Mouse (Mus musculus) kidney, adult 2 months (tissue): ENCODE results near the gene Gm5105. TPM values are rescaled to one million over a fixed set of nuclear protein-coding genes. Genes with fewer than 3 reads are reported as not detected.

ENCODE experiments used
- DNase-seq: peaks from one replicate; pipeline ENCODE4 v3.0.0; 2021
- H3K27ac ChIP-seq: fragments of 200-500 bp; 2 replicates; pipeline ENCODE4 v1.5.1; 2012; ENCODE audit warnings: low read depth, low read length, control low read depth, inconsistent platforms; ENCODE audit not compliant: insufficient read depth
- H3K27me3 ChIP-seq: fragments of 200-500 bp; replicated peaks from 2 replicates; pipeline ENCODE4 v1.6.1; 2012; ENCODE audit warnings: mild to moderate bottlenecking, moderate library complexity, low read length, inconsistent platforms; ENCODE audit not compliant: control insufficient read depth, insufficient read depth
- H3K36me3 ChIP-seq: fragments of 200-500 bp; 2 replicates; pipeline ENCODE4 v1.6.1; 2012; ENCODE audit warnings: mild to moderate bottlenecking, moderate library complexity, low read length, inconsistent platforms; ENCODE audit not compliant: control insufficient read depth, insufficient read depth
- H3K4me1 ChIP-seq: fragments of 200-500 bp; 2 replicates; pipeline ENCODE4 v1.6.1; 2011; ENCODE audit warnings: low read length; ENCODE audit not compliant: control insufficient read depth, insufficient read depth
- H3K4me3 ChIP-seq: fragments of 200-500 bp; 2 replicates; pipeline ENCODE4 v1.5.1; 2011; ENCODE audit warnings: mild to moderate bottlenecking, low read depth, low read length, control low read depth; ENCODE audit not compliant: insufficient read depth
- CTCF ChIP-seq: fragments of 200-500 bp; conservative IDR thresholded peaks from 2 replicates; pipeline ENCODE4 v1.5.1; 2011; ENCODE audit warnings: low read depth, mild to moderate bottlenecking, control low read depth, low read length, moderate library complexity, mixed read lengths; ENCODE audit not compliant: insufficient read depth, insufficient read length
- POLR2A ChIP-seq: fragments of 200-500 bp; IDR thresholded peaks from one replicate; pipeline ENCODE4 v1.6.1; 2011; ENCODE audit warnings: low read depth, low read length, control low read depth
- WGBS: fragments of 180-500 bp; shearing (Covaris S2); methylation state at CpG from one replicate; pipeline ENCODE4 v1.1.7; 2018; 5-methylcytosine and 5-hydroxymethylcytosine counted together
- polyA plus RNA-seq: library from polyadenylated mRNA; depleted of rRNA; stranded (reverse); fragments of >200 nt; gene quantifications from 2 replicates; pipeline ENCODE4 v1.2.3, GENCODE M21; 2012

The Gm5105 gene
- polyA plus RNA-seq, 1 experiment, result not detected

DNA sequence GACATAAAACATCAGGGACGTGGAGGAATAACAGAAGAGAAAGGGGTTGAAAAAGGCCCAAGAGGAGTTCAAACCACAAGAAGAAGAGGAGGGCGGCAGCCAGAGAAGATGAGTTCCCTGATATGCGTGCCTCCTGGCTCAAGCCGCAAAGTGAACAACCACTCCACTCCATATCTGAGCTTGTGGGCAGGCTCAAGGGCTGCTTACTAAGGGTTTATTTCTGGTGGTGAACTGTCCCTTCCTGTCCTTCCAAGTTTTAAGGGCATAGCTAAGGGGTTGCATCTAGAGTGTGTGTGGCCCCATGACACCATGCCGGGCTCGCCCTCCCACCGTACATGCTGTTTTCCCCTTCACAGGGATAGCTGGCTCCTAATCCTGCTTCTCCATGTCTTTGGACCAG is 6.8 kb downstream of the Gm5105 start:
- TF ChIP-seq CTCF (no peak), POLR2A (no peak)
- H3K36me3 ChIP-seq, result no peaks in the 10 kb centered on the region
- no peaks in the 10 kb centered on the region for H3K27me3 ChIP-seq
- H3K4me1 ChIP-seq, result no peaks in the 10 kb centered on the region
- H3K27ac ChIP-seq, result no peak overlapping the region
- no peak overlapping the region for H3K4me3 ChIP-seq
- WGBS, result 94% methylated on average over 7 of the region's 7 CpGs
- no peak for DNase-seq

DNA sequence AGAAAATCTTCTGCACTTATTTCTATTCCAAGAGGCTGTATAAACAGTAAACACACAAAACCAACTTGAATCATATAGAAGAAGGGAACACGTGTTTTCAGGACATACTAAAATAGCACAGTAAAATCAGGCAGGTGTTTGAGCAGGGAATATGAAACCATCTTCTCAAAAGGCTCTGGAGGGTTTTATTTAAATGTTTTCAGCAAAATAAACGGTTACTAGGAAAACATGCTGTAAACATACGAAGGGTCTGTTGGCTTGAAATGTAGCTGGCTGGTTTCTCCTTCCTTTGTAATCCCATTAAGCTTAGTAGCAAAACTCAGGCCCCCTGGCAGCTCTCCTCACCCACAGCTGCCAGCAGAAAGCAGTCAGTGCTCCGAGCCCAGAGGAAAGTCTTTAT is 9.0 kb downstream of the Gm5105 start:
- TF ChIP-seq CTCF (no peak), POLR2A (no peak)
- H3K27ac ChIP-seq, result no peak overlapping the region
- H3K36me3 ChIP-seq, result no peaks in the 10 kb centered on the region
- DNase-seq, result no peak
- H3K27me3 ChIP-seq, result no peaks in the 10 kb centered on the region
- H3K4me3 ChIP-seq, result no peak overlapping the region
- 68% methylated on average over 4 of the region's 4 CpGs for WGBS
- no peaks in the 10 kb centered on the region for H3K4me1 ChIP-seq

DNA sequence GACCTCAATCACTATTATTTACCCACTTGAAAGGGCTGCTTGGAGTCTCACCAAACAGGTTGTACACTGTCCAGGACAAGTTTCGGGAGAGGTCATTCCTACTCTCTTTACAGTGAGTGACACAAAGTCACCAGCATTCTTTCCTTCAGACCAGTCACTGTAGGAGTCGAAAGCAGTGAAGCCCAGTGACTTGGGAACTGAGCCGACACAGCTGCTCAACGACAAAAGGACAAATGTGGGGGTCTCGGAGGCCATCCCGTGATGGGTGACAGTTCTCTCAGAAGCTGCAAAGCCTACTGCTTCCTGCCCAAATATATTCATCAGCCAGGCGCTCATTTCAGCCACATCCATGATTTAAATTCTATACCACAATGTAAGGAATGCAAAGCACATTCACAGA is 10.2 kb downstream of the Gm5105 start:
- TF ChIP-seq POLR2A, result no peak
- no peak for TF ChIP-seq CTCF
- H3K27ac ChIP-seq, result no peak overlapping the region
- H3K36me3 ChIP-seq, result no peaks in the 10 kb centered on the region
- no peaks in the 10 kb centered on the region for H3K27me3 ChIP-seq
- H3K4me3 ChIP-seq, result no peak overlapping the region
- no peaks in the 10 kb centered on the region for H3K4me1 ChIP-seq
- no peak for DNase-seq
- whole genome bisulfite sequencing, result 60% methylated on average over 7 of the region's 7 CpGs

DNA sequence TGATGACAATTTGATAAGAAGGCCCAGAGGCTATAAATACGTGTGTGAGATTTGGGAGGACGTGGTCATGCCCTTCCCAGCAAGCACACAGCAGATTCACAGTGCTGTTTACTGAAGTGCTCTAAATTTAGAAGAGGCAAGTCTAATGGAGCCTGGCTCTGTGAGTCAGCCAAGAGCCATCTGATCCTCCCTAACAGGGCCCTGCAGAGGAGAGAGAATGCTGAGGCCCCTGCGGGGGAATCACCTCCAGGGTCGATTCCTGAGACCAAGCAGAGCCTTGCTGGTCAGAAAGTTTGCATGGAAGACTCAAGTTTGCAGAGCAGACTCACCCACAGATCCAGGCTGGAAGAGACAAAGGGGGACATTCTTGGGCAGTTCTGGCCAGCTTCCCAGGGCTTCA is 13.2 kb downstream of the Gm5105 start:
- DNase-seq, result no peak
- no peaks in the 10 kb centered on the region for H3K4me1 ChIP-seq
- TF ChIP-seq POLR2A, result no peak
- TF ChIP-seq CTCF, result no peak
- H3K27ac ChIP-seq, result no peak overlapping the region
- H3K36me3 ChIP-seq, result no peaks in the 10 kb centered on the region
- no peak overlapping the region for H3K4me3 ChIP-seq
- 25% methylated on average over 4 of the region's 4 CpGs for WGBS
- H3K27me3 ChIP-seq, result no peaks in the 10 kb centered on the region

DNA sequence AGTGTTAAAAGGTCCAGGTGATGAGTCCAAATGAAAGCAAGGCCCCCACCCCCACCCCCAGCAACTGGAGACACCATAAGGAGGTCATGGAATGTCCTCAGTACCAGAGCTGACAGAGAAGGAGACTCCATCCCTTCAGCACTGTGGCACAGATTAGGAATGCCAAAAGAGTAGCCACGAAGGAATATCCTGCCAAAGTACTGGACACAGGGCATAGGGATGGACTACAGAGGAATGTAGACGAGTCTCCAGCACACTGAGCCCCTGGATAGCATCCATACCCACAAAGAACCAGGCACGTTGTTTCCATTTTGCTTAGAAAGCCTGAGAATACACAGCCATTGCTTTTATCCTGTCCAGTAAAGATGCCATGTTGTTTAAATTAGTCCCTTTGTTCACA is 15.8 kb downstream of the Gm5105 start:
- Histone ChIP-seq H3K4me1 (no peaks in the 10 kb centered on the region), H3K27me3 (no peaks in the 10 kb centered on the region), H3K4me3 (no peak overlapping the region), H3K36me3 (no peaks in the 10 kb centered on the region), H3K27ac (no peak overlapping the region)
- no peak for TF ChIP-seq CTCF
- 84% methylated on average over 3 of the region's 3 CpGs for WGBS
- no peak for DNase-seq

DNA sequence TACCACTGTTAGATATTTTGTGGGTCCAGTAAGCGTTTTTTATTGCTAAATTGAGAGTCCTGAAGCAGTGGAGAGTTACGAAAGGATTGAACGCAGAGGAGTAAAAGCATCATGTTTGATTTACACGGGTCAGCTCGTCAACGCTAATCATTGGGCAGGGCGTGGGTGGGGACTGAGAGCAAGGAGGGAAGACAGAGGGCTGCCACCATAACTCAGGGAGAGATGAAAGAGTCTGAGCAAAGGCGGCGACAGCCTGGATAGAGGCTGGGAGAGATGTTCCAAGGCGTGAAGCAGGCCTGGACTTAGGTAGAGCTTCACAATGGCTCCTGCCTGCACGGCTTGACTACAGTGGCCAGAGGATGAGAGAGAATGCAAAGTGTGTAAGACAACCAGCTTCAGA is 16.4 kb downstream of the Gm5105 start:
- DNase-seq, result no peak
- TF ChIP-seq POLR2A (no peak), CTCF (no peak)
- no peak overlapping the region for H3K4me3 ChIP-seq
- no peaks in the 10 kb centered on the region for H3K4me1 ChIP-seq
- 31% methylated on average over 11 of the region's 11 CpGs for WGBS
- H3K27ac ChIP-seq, result no peak overlapping the region
- H3K36me3 ChIP-seq, result no peaks in the 10 kb centered on the region
- no peaks in the 10 kb centered on the region for H3K27me3 ChIP-seq

DNA sequence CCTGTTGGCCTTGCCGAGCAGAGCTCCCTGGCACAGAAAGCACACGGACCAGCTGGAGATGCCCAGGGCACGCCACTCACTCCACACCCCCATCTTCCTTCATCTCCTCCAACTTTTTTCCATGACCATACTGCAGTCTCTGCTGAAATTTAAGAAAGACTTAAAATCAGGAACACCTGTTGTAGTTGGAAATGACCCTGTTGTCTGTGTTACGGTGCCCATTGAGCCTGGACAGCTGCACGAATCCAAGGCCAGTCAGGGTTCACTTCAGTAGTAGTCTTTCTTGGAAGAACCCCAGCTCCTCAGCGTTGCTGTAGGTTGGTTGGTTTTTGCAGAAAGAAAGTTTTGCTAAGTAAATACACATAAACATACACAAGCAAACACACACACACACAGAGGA is 17.6 kb downstream of the Gm5105 start:
- H3K4me3 ChIP-seq, result no peak overlapping the region
- 85% methylated on average over 6 of the region's 6 CpGs for WGBS
- DNase-seq, result no peak
- no peaks in the 10 kb centered on the region for H3K27me3 ChIP-seq
- no peaks in the 10 kb centered on the region for H3K4me1 ChIP-seq
- no peaks in the 10 kb centered on the region for H3K36me3 ChIP-seq
- no peak overlapping the region for H3K27ac ChIP-seq
- TF ChIP-seq CTCF, result no peak
- no peak for TF ChIP-seq POLR2A

DNA sequence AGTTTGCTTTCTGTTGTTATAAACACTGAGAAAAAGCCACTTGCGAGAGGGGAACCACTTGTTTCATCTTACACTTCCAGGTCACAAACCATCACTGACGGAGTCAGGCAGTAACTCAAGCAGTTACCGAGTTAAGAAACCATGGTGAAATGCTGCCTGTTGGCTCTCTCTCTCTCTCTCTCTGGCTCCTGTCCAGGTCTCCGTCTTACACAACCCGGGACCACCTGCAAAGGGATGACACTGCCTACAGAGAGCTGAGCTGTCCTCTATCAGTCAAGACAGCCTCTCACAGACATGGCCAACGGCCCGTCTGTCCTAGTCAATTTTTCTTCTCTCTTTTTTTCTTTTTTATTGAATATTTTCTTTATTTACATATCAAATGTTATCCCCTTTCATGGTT is 23.9 kb downstream of the Gm5105 start:
- no peaks in the 10 kb centered on the region for H3K27me3 ChIP-seq
- TF ChIP-seq CTCF, result no peak
- TF ChIP-seq POLR2A, result no peak
- H3K4me1 ChIP-seq, result no peaks in the 10 kb centered on the region
- H3K36me3 ChIP-seq, result no peaks in the 10 kb centered on the region
- no peak overlapping the region for H3K27ac ChIP-seq
- no peak for DNase-seq
- no peak overlapping the region for H3K4me3 ChIP-seq
- 60% methylated on average over 7 of the region's 7 CpGs for WGBS
